Mouse (Mus musculus) cerebellum, adult 9-11 months (tissue): ENCODE data around the gene Elf5.
A peak's percentile ranks its signal among the peaks of the same experiment; 100 is the strongest.

Source experiments
- DNase-seq: peaks from one replicate; pipeline ENCODE4 v3.0.0; 2022

The Elf5 gene

DNA sequence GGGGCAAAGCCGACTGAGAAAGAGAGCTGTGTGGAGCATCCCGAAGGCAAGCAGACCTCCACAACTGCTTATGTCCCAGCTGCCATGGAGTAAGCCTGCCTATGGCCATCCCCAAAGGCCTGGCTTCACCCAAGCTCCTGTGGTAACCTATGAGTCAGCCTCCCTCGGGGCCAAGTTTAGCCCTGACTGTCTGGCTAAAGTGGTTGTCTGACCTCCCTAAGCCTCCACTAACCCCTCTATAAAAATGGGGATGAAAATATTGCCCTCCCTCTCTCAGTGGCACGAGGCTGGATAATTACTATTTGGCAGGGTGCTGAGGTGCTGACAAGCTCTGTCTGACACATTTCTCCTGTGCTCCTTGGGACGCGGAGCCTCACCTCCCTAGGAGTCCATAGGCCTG is at the start of gene Elf5:
Gene Elf5, plus strand, starts transcription at position 341 of the 400 bp plus-strand sequence.
- DNase-seq: no peak

DNA sequence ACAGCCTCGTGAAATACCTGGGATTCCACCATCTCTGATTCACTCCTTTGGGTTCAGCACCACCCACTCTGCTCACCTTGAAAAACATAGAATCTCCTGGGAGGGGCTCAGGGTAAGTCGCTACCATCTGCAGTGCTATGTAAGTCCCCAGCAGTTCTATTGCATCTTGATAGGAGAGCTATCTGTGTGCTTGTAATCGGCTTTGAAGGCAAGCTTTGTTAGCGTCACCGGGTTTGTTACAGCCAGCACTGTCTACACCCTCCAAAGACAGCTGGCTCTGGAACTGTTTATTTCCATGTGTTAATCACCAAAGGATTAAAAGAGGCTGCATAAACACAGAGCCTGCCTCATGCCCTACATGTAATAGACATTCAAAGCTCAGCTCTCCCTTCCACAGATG is 38.9 kb upstream of the Elf5 start:
- no peak for DNase-seq

DNA sequence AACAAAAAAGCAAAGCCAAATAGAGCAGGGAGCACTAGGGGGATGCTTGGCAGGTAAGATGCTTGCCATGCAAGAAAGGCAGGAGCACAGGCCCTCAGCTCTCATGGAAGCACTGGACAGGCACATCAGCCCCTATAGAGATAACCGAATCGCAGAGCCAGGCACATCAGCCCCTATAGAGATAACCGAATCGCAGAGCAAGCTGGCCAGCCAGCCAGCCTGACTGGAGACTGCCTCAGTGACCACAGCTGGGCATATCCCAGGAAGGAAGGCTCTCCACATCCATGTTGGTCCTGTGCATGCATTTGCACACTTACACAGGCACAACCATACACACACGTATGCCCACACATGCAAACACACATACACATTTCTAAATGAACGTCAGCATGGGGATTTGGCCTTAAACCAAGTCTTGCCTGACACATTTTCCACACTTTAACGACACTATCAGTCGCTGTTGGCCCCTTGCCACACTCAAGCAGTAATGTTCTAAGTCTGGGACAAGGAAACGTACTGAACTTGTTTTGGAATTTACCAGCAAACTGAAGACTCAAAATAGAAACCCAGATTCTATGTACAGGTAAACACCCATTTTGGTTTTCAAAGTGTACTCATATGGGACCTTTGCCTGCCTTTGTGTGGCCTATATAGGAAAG is 31.9 kb upstream of the Elf5 start:
- DNase-seq: no peak

DNA sequence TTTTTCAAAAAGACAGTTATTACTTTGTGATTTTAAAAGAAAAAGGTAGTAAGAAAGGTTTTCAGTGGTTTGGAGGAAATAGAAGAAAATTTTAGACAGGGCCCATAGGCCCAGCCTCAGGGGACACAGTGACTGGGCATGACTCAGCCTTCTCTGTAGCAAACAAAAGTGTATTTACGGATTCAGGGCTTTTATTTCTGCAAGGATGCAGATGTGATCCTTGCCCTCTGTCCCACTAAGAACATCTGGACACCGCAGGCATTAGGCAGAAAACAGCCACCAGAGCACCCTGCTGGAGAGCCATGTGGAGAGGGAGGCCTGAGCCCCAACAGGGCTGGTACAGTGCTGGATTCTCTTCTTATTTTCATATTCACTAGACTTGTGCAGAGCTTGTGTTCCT is 29.3 kb upstream of the Elf5 start:
- no peak for DNase-seq

DNA sequence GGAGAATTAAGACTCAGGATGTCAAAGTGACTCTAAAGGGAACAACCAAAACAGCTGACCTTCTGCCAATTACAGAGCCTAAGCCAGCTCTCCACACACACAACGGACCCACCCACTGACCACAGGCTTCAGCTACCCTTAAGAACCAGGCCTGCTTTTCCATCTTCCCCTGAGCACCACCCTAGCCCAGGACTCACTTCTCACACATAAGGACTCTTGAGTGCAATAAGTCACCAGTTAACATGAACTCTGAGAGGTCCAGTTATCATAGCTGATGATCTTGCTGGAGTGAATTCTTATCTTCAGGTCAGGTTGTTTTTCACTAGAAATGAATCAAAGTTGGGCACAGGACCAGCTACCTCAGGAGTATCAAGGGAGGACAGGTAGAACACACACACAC is 23.6 kb upstream of the Elf5 start:
- DNase-seq: no peak

DNA sequence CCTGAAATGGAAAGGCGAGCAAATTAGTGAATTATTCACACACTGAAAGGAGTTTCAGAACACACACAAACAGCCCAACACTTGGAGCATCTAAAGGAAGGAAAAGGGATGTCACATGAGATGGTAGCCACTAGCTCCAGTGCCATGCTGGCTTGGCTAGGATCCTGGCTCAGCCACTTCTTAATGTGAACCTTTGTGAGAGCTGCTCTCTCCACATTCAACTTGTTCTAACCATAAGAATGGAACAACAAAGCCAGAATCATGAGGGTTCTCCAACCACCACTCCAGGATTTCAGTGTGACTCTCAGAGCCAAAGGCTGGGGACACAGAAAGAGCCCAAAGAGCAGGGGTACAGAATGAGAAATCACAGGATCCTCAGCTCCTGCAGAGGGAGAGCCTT is 23.2 kb upstream of the Elf5 start:
- no peak for DNase-seq

DNA sequence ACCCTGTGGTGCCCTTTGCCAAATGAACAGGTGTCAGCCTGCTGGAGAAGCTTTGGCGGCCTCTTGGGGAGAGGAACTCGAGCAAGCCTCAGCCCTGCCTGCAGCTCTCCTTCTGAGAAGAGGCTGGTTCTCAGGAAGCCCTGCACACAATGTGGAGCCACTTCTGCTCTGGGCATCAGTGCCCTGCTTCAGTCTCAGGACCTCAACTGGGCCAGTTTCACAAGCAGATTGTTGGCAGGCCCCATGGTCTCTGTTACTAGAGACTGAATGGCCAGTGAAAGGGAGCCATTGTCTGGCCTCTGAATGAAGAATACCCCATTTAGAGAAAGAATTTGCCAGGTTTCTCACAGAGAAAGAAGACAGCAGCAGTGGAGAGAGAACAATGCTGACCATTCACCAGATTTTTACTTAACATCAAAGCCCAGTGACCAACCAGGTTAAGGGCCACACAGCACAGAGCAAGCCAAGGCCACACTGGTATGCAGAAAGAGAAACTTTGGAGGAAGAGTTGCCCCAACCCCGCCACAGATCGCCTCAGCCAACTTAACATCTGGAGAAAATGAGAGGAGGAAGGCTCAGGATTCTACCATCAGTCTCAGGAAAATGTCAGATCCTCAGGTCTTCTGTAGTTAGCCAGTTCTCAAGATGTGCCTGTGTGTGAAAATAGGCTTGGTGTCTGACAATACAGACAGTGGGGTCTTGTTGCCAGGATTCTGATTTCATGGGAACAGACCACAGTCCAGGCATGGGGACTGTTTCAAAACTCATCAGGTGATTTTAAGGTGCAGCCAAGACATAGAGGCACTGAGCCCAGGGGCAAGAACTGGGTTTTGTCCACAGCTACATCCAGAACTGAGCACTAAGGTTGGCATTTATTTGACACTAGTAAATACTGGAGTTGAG is 21.2 kb upstream of the Elf5 start:
- DNase-seq: peak; percentile 37

DNA sequence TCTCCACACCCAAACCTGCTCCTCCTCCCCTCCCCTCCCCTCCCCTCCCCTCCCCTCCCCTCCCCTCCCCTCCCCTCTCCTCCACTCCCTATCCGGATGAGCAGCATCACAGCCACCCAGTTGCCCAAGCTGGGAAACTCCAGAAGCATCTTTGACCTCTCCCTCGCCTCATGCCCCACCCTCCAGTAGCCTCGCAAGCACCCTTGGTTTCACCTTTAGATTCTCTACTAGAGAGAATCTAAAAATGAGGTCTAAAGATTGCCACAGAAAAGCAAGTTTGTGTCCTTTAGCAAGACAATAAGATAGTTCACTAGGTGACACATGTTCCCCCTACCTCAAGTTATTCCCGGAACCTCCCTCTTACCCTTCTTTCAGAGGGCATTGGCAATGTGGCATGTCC is 19.9 kb upstream of the Elf5 start:
- no peak for DNase-seq

DNA sequence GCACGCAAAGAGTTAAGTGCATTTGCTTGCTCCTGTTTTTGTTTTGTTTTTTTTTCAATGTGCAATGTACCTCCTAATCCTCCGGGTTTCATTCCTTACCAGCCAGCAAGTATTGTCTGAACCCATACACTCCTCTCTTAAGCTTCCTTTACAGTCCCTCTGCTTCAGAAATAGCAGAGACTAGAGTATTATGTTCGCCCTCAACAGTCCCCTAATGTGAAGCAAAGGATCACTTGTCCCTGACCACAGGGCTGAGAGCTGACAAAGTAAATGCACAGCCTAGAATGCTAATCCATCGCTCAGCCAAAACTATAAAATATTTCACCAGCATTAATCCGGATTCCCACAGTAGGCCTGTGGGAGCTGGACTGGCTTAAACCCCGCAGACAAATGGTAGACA is 13.4 kb upstream of the Elf5 start:
- DNase-seq: no peak

DNA sequence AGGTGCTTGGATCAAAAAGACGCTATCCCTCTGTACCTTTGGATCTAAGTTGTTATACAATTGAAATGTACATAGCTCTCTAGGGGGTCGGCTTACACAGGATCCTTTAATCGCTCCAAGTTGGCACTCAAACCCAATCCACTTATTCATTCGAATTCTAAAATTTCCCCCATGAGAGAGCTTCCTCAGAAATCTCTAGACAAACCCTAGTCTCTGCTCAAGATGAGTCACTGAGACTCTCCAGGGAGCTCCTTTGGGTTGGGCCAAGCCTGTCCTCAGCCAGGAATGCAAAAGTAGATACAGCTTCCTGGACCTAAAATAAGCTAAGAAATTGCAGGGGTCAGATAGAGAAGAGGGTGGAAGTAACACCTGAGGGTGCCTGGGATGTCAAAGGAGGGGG is 10.8 kb upstream of the Elf5 start:
- no peak for DNase-seq

DNA sequence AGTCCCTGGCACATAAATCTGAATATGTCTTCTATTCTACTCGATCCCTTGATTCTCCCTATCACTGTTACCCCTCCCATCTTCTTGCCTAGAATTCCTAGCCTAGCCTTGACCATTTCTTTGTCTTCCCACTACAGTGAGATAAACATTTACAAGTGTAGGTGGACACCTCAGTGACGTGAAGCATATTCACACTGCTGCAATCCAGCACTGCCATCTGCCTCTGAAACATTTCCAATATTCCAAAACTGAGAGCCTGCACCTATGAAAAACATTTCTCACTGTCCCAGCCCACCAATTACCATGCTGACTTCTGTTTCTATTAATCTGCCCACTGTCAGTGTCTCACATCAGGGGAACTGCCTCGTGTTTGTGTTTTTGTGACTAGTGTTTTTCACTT is 5.2 kb upstream of the Elf5 start:
- DNase-seq: no peak

DNA sequence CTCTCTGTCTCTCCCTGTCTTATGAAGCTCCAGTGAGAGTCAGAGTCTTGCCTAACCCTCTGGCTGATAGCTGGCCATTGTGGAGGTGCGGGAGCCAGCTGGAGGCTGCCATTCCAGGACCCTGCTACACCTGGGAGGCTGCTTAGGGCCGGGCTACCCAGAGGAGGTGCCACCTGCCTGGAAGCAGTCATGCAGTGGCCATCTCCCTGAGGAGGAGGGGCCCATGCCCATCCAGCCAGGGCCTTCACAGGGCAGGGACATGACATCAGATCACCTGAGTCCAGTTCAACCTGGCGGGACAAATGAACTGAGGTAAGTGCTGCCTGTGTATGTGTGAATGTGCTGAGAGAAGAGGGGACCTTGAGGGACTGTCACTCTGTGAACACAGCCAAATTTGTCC is 328 bp downstream of the Elf5 start:
- no peak for DNase-seq

DNA sequence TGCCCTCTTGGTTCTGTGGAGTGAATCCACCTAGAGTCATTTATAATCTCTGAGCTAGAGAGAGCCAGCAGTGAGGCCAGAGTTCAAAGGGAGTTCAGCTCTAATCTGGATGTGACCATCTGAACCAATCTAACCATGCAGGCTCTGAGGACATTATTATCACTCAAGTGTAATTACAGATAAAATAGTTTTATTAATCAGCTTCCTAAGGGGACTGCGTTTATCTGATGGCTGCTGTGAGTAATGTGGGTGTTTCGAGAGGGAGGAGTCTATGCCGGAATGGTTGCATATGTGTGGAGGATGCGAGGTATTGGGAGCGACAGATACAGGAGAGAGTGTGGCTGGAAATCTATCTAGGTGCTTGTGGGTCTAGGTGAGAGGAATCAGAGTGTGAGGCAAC is 1.9 kb downstream of the Elf5 start:
- no peak for DNase-seq

DNA sequence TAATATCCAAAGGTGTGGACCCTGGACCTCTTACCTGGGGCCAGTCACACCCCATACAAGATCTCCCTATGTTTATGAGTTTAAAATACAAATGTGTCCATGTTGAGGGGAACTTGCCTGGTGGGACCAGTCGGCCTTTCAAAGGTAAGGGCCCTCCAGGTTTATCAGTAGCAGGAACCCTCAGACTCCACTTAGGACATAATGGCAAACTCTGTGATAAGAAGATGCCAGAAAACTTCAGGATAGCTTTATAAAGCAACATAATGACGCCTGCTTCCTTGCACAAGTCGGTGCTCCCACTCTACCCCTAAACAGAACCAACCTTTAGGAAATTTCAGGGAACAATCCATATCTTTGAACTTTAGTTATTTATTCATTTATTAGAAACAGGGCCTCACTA is 4.3 kb downstream of the Elf5 start:
- no peak for DNase-seq

DNA sequence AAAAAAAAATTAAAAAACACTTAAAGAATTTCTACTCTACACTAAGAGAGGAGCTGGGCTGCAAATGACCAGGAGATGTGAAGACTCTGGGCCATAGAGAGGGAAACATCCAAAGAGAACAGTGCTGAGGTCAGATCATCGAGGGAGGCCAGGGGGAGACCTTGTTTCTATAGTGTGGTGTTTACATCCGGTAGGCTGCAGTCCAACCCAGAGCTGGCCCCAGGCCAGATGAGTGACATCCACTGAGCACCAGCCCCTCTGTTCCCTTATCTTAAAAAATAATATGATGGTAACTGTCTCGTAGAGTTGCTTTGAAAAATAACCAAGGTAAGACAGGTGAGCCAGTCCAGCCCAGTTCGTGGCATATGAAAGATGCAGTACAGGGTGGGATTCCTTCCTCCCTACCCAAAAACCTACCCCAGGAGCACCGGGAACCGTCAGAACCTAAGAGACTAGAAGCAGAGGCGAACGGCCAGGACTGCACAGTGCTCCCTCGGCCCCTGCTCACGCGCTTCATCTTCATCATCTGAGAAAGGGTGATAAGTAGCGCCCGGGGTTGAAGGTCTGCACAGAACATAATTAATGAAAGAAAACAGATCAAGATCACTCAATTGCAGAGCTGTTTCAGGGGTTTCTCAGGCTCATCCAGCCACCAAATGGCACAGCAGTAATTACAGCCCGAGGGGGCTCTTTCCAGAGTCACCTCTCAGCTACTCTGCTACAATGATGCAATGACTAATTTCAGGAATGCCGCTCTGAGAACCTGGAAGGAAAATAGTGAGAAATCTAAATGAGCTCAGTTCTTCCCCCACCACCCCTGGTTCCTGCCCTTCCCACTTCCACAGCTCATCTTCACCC is 9.4 kb downstream of the Elf5 start:
- DNase-seq: no peak

DNA sequence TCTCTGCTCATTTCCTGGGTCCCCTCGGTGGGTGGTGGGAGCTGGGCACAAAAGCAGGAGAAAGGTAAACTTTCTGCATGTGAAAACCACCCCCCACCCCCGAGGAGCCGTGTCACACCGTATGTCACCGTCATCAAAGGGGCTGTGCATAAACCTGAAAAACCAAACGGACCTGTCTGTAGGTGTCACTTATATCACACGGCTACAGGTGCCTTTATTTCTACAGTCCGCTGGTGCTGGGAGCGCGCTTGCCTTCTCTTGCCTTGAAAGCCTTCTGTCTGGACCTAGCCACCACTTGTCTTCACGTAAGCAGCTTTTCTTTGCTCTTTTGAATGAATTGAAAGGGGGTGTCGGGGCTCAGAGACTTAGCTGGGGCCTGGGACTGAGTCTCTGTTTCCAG is 12.4 kb downstream of the Elf5 start:
- no peak for DNase-seq

DNA sequence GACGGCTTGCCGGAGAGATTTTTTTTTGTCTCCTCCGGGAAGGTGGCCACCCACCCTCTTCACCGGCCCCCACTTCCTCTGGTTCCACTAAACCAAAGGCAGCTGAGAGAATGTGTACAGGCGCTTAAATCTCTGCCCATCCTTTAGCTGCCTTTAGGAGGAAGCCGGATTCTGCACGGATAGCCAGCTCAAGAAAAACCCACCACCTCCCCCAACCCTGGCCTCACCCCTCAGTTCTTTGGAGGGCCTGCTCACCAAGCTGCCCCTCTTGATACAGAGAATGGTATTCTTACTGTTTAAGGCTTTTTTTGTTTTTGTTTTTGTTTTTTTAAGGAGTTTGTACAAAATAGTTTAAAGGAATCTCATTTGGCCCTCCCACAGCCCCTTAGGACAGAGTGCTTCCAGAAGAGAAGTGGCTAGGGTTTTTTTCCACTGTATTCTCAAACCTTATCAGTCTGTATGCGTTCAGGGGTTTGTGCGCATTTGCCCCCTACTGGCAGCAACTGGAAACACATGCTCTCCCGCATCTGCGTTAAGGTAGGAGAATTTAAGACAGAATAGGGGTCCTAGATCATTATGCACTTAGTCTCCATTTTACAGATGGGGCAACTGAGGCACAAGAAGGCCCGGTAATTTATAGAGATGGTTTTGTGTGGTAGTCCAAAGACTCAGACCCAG is 13.0 kb downstream of the Elf5 start:
- peak; percentile 24 for DNase-seq

DNA sequence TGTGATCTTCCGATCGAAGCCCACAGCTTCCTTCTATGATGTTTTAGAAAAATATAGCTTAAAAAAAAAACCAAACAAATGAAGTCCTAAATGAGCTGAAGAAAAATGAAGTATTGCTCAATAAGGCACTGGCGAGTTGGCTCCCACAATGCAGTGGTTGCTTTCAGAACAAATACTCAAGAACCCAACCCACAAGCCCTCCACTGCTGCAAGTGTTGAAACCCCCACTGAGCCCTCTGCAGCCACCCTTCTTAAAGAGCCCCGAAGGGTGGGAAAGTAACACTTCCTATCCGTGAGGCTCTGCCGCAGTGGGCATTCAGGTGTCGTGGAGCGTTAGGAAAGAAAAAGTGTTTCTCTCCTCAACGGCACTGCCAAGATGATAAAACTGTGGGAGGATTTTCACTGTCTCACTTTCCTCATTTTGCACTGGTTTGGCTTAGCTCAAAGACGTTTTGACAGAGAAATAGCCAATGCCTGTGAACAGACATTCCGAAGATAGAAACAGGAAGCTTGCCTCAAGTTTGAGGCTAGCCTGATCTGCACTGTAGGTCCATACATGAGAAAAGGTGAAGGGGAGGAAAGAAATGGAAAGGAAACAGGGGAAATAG is 14.1 kb downstream of the Elf5 start:
- DNase-seq: no peak

DNA sequence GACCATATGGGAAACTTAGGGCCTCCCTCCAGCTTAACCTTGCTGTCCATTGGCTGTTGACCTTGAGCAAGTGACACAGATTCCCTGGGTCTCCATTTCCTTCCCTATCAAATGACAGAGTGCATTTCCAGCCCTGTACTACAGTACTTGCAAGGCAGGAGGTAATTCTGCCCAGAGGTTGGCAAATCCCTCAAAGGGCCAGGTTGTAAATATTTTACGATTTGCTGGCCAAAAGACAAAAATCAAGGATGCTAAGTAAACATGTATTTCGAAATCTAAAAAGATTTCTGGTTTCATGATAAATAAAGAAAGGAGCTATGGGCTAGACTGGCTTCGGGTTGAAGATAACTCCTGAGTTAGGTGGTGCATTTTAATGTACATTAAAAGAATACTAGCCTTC is 16.9 kb downstream of the Elf5 start:
- no peak for DNase-seq

DNA sequence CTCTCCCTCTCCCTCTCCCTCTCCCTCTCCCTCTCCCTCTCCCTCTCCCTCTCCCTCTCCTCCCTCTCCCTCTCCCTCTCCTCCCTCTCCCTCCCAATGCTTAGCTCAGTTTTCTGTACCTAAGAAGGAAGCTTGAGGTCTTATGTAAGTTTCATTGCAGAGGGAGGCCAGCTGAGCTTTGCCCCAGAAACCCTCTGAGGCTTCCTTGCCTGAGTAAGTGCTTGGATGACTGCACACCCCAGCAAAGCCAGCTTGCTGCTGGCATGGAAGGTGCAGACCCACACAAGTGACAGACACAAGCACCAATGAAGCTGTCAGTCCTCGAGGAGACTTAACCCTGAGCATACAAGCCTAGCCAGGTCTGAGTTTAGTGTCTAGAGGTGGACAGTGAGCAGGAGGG is 19.2 kb downstream of the Elf5 start:
- DNase-seq: no peak

DNA sequence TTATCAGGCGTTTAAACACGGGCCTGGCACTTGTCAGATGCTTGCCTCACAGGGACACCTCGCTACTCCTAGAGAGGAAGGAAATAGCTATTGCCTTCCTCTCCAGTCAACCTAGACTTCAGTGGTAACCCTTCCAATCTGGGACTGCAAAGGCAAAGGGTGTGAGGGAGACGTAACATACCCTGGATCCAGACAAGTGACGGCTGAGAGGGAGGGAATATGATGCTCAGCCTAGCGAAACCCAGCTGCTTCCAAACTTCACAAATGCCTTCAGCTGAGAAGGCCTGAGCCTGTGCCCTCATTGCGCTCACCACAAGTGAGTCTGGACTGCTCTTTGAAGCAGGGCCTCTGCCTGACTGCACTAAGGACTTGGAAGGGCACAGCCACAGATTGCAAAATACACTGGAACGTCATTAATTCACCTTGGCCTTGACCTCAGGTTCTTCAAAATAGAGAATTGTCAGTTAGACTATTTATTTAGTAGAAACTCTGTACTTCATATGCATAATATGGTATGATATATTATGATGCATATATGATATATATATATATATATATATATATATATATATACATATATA is 21.3 kb downstream of the Elf5 start:
- DNase-seq: no peak

DNA sequence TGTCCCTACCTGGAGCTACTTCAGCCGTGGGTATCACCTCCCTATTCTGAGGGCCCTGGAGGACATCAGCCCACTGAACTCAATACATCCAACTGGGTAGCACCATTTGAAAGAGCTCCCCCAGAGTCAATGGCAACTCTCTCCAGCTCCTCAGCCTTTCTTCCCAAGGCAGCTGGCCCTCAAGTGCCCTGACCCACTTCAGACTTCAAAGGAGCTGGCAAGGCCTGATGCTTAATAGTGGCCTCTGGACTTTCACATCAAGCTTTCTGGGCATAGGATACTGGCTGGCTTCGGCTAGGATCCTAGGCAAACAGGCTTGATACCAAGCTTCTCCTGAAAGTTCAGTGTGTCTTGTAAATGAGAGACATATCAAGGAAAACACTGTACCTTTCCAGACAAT is 23.6 kb downstream of the Elf5 start:
- no peak for DNase-seq
